Mouse (Mus musculus) myocyte (in vitro differentiated cells): ENCODE measurements at regions not wholly inside any gene's neighbourhood (a gene's known extent, or its start where the extent isn't known, plus 50 kb on each side); places are given as distances from the start of the nearest gene placed in this dataset.

Source experiments
- CEBPB ChIP-seq: IDR thresholded peaks from 2 replicates; pipeline ENCODE4 v1.6.1; 2011; ENCODE audit warnings: mild to moderate bottlenecking, moderate library complexity; ENCODE audit not compliant: poor library complexity, insufficient read depth, severe bottlenecking
- E2F4 ChIP-seq: IDR thresholded peaks from one replicate; pipeline ENCODE4 v1.6.1; 2011; ENCODE audit warnings: mild to moderate bottlenecking, control low read depth, moderate library complexity; ENCODE audit not compliant: insufficient read depth
- MAX ChIP-seq: IDR thresholded peaks from one replicate; pipeline ENCODE4 v1.6.1; 2011; ENCODE audit warnings: low read depth, mild to moderate bottlenecking, control low read depth
- MYOD1 ChIP-seq, 3 experiments: IDR thresholded peaks; one replicate each; pipeline ENCODE4 v1.6.1; 2011; ENCODE audit warnings: control low read depth in 2 of 3, low read depth in 2 of 3, mild to moderate bottlenecking in 2 of 3, moderate library complexity in 1 of 3; ENCODE audit not compliant: insufficient read length in 2 of 3, control insufficient read depth in 1 of 3
- MYOG ChIP-seq, 3 experiments: IDR thresholded peaks; one replicate each; pipeline ENCODE4 v1.6.1; 2011; ENCODE audit warnings: control low read depth in 2 of 3, low read depth in 2 of 3, mild to moderate bottlenecking in 2 of 3; ENCODE audit not compliant: insufficient read length in 2 of 3, control insufficient read depth in 1 of 3, insufficient read depth in 1 of 3
- POLR2A ChIP-seq: IDR thresholded peaks from one replicate; pipeline ENCODE4 v1.6.1; 2011; ENCODE audit warnings: low read depth, mild to moderate bottlenecking, control low read depth, moderate library complexity; ENCODE audit not compliant: insufficient read length
- POLR2AphosphoS2 ChIP-seq: IDR thresholded peaks from one replicate; pipeline ENCODE4 v1.6.1; 2011; ENCODE audit warnings: low read depth, control low read depth; ENCODE audit not compliant: insufficient read length
- REST ChIP-seq: IDR thresholded peaks from one replicate; pipeline ENCODE4 v1.6.1; 2011; ENCODE audit warnings: mild to moderate bottlenecking, control low read depth, moderate library complexity; ENCODE audit not compliant: insufficient read depth, insufficient read length
- TCF12 ChIP-seq: IDR thresholded peaks from one replicate; pipeline ENCODE4 v1.6.1; 2011; ENCODE audit warnings: mild to moderate bottlenecking, control low read depth; ENCODE audit not compliant: poor library complexity, insufficient read depth, severe bottlenecking
- USF1 ChIP-seq: IDR thresholded peaks from one replicate; pipeline ENCODE4 v1.6.1; 2011; ENCODE audit warnings: low read depth, mild to moderate bottlenecking, control low read depth, moderate library complexity

GRCm38 (mm10) chr10:118722132-118722551, 147.9 kb downstream of the Dyrk2 start:
- TF ChIP-seq USF1 (no peak), MYOD1 (IDR thresholded peaks at IDR 0.05; ENCODE audit: control insufficient read depth in 1 of 3, insufficient read length in 2 of 3, low read depth in 2 of 3) (no peak), MYOG (IDR thresholded peaks at IDR 0.05; ENCODE audit: control insufficient read depth in 1 of 3, insufficient read depth in 1 of 3, insufficient read length in 2 of 3, low read depth in 2 of 3) (no peak), POLR2A (no peak), MAX (no peak), CEBPB (no peak), TCF12 (no peak), E2F4 (no peak), POLR2AphosphoS2 (no peak), REST (no peak)
